Mouse (Mus musculus) neural tube, embryonic 13.5 days (tissue): ENCODE data around the gene Nbl1. TPM values are rescaled to one million over a fixed set of nuclear protein-coding genes. Genes with fewer than 3 reads are reported as not detected.
A peak's percentile ranks its signal among the peaks of the same experiment; 100 is the strongest.

Experiments used
- ATAC-seq: fragments of 200-750 bp; cut with Nextera tagmentation; 2 replicates; pipeline ENCODE4 v1.8.0; 2017; ENCODE audit warnings: low read depth, mild to moderate bottlenecking, moderate TSS enrichment, moderate library complexity
- H3K27ac ChIP-seq: fragments of 300-500 bp; sonication (generic); replicated peaks from 2 replicates; pipeline ENCODE4 v1.5.1; 2015; ENCODE audit warnings: moderate library complexity, mild to moderate bottlenecking, inconsistent platforms
- H3K27me3 ChIP-seq: fragments of 300-500 bp; sonication (generic); 2 replicates; pipeline ENCODE4 v1.6.1; 2015; ENCODE audit warnings: mild to moderate bottlenecking, inconsistent platforms
- H3K36me3 ChIP-seq: fragments of 300-500 bp; sonication (generic); 2 replicates; pipeline ENCODE4 v1.6.1; 2015; ENCODE audit warnings: mild to moderate bottlenecking, inconsistent platforms
- H3K4me1 ChIP-seq: fragments of 300-500 bp; sonication (generic); replicated peaks from 2 replicates; pipeline ENCODE4 v1.6.1; 2015; ENCODE audit warnings: inconsistent platforms
- H3K4me2 ChIP-seq: fragments of 300-500 bp; sonication (generic); 2 replicates; pipeline ENCODE4 v1.6.1; 2015; ENCODE audit warnings: inconsistent platforms, mild to moderate bottlenecking, moderate library complexity
- H3K4me3 ChIP-seq: fragments of 300-500 bp; sonication (generic); 2 replicates; pipeline ENCODE4 v1.5.1; 2015; ENCODE audit warnings: mild to moderate bottlenecking, inconsistent platforms
- H3K9ac ChIP-seq: fragments of 300-500 bp; sonication (generic); 2 replicates; pipeline ENCODE4 v1.6.1; 2015; ENCODE audit warnings: moderate library complexity, mild to moderate bottlenecking, inconsistent platforms
- H3K9me3 ChIP-seq: fragments of 300-500 bp; sonication (generic); 2 replicates; pipeline ENCODE4 v1.6.1; 2016; ENCODE audit warnings: inconsistent platforms
- WGBS: fragments of 180-500 bp; shearing (Covaris S2); methylation state at CpG from one replicate; pipeline ENCODE4 v1.1.7; 2015; 5-methylcytosine and 5-hydroxymethylcytosine counted together
- polyA plus RNA-seq: library from polyadenylated mRNA; unstranded; fragments of >200 nt; fragmentation: Nextera tagmentation; extraction: Ambion mirVana; gene quantifications from 2 replicates; pipeline ENCODE4 v1.2.1, GENCODE M21; 2015

The Nbl1 gene
- polyA plus RNA-seq, 1 experiment from 2014 or later = 59.7 TPM

DNA sequence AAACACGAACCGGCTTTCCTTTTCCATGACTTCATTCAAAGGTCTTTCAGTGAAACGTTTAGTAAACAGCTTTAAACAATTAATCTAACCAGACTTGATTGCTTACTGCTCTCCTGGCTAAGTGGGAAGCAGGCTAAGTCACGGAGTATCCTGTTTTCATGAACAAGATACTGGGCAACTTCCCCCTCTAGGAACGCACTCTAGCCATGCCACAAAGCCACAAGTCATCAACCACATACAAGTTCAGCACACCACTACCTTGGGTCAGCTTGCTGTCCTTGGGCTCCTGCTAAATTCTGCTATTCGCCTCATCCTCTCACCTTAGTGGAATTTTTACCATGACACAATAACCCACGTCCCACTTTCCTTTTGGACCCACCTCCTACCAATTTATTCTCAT, 28.2 kb upstream of the Nbl1 start:
- Histone ChIP-seq H3K27me3 (no peaks in the 10 kb centered on the region), H3K9ac (no peak overlapping the region), H3K27ac (no peak overlapping the region), H3K4me2 (no peak overlapping the region), H3K4me3 (no peak overlapping the region), H3K9me3 (no peaks in the 10 kb centered on the region), H3K4me1 (peaks cover 9% of the 10 kb centered on the region), H3K36me3 (no peaks in the 10 kb centered on the region)
- no peak for ATAC-seq
- WGBS = 79% methylated on average over 7 of the region's 7 CpGs

DNA sequence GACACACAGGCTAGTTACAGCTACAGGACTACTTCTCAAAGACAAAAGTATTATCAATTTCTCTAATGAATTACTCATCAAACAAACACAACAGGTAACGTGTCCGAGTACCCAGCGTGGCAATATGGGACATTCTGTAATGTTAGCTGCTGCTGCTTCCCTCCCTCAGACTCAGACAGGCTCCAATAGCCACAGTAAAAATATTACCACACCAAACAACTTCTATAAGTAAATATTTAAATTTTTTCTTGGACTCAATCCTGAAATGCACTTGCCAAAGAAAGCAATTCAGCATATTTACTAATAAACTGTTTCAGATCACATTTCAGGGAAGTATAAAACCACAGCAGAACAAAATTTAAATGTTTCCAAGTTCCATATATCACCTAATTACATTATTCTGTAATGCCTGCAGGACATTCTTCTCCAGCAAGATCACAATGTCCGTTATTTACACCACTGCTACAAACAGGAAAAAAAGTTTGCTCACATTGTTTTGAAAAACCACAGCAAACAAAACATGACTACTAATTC, 27.6 kb upstream of the Nbl1 start:
- Histone ChIP-seq H3K9me3 (no peaks in the 10 kb centered on the region), H3K27me3 (no peaks in the 10 kb centered on the region), H3K27ac (no peak overlapping the region), H3K9ac (no peak overlapping the region), H3K36me3 (no peaks in the 10 kb centered on the region), H3K4me1 (peaks cover 9% of the 10 kb centered on the region), H3K4me2 (no peak overlapping the region), H3K4me3 (no peak overlapping the region)
- WGBS = 88% methylated on average over 4 of the region's 4 CpGs
- no peak for ATAC-seq

DNA sequence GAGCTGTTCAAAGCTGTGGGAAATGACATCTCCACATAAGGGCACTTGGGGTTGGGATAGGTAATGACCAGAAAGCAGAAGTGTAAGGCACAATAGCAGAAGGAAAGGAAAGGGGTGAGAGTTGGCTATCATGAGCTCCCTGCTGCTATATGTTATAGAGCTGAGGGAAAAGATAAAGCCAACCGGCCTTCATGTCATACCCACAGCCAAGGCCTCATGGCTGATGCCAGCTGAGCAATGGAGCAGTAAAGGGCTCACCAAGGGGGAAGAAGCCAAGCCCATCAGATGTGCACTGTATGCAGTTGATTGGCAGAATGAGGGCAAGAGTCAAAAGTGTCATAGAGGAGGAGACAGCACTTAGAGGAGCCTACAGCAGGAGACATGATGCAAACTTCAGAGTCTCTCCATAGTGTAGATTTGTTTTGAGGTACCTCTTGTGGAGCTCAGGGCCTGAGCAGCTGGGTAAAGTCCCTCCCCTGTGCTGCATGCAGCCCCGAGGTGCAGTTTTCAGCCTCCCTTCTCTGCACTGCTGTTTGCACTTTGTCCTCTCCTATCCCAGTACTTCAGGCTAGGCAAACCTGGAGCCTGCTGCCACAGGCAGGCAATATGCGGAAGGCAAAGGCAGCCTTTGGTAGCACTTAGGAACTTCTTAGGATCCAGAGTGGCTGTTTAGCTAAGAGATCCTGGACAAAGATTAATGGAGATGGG, 23.7 kb upstream of the Nbl1 start:
- WGBS = 84% methylated on average over 3 of the region's 3 CpGs
- no peaks in the 10 kb centered on the region for H3K27me3 ChIP-seq
- no peaks in the 10 kb centered on the region for H3K9me3 ChIP-seq
- no peak overlapping the region for H3K4me3 ChIP-seq
- H3K27ac ChIP-seq = no peak overlapping the region
- H3K36me3 ChIP-seq = no peaks in the 10 kb centered on the region
- H3K4me2 ChIP-seq = no peak overlapping the region
- H3K4me1 ChIP-seq = peaks cover 20% of the 10 kb centered on the region
- H3K9ac ChIP-seq = no peak overlapping the region
- ATAC-seq = no peak

DNA sequence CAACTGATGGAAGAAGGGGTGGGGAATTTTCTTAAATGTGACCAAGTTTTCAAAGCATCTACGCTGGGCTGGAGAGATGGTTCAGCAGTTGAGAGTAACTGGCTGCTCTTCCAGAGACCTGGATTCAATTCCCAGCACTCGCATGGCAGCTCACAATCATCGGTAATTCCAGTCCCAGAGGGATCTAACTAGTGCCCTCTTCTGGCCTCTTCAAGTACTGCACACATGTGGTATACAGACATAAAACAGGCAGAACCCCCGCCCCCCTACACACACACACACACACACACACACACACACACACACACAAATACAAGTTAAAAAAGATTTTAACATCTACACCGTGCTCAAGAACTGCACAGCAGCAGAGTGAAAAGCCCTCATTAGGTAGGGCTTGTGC, 22.9 kb upstream of the Nbl1 start:
- Histone ChIP-seq H3K9me3 (no peaks in the 10 kb centered on the region), H3K27ac (no peak overlapping the region)
- WGBS = 89% methylated on average over 5 of the region's 5 CpGs

DNA sequence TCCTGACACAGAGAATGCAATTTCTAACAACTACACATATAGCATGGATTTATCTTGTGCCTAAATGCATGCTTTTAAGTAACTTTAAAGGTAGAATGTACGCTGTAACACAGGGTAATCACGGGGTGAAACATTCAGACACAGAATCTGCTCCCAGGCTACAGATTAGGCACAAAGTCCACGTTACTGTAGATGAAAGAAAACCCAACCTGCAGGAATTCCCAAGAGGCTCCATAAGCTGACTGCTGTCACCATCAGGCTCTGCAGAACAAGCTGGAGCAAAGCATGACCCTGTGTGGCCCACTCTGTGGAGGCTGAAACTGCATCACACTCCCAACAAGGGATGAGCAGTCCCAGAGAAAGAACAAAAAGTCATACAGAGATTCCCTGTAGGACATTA, 19.7 kb upstream of the Nbl1 start:
- ATAC-seq = no peak
- Histone ChIP-seq H3K4me3 (no peak overlapping the region), H3K27ac (no peak overlapping the region), H3K9me3 (no peaks in the 10 kb centered on the region), H3K27me3 (no peaks in the 10 kb centered on the region), H3K4me2 (no peak overlapping the region), H3K9ac (no peak overlapping the region), H3K4me1 (peaks cover 22% of the 10 kb centered on the region), H3K36me3 (no peaks in the 10 kb centered on the region)
- WGBS = 71% methylated on average over 3 of the region's 3 CpGs

More for the DNA sequence above, 22.9 kb upstream of the Nbl1 start:
- ATAC-seq = no peak
- no peak overlapping the region for H3K4me2 ChIP-seq
- H3K4me1 ChIP-seq = peaks cover 26% of the 10 kb centered on the region
- H3K27me3 ChIP-seq = no peaks in the 10 kb centered on the region
- H3K36me3 ChIP-seq = no peaks in the 10 kb centered on the region
- H3K9ac ChIP-seq = no peak overlapping the region
- no peak overlapping the region for H3K4me3 ChIP-seq

DNA sequence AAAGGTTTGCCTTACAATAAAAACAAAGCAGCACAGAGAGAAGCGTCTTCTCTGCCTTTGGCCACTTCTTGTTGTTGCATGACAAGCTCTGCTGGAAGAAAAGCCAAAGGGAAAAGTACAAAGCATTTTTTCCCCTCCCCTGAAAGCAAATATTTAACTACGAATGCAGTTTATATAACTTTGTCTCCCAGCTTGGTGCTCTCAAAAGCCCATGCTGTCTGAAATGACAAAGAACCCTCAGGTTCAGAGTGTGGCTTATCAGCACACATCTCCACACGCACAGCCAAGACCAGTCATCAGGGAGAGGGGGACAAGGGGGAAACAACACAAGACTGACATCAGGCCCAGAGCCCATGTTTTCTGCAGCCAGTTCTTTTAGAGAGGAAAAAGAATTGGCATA, 18.6 kb upstream of the Nbl1 start:
- Histone ChIP-seq H3K4me3 (no peak overlapping the region), H3K36me3 (no peaks in the 10 kb centered on the region), H3K9me3 (no peaks in the 10 kb centered on the region), H3K4me2 (no peak overlapping the region), H3K27ac (no peak overlapping the region), H3K4me1 (peaks cover 18% of the 10 kb centered on the region), H3K9ac (no peak overlapping the region), H3K27me3 (no peaks in the 10 kb centered on the region)
- no peak for ATAC-seq
- 66% methylated on average over 3 of the region's 3 CpGs for WGBS

DNA sequence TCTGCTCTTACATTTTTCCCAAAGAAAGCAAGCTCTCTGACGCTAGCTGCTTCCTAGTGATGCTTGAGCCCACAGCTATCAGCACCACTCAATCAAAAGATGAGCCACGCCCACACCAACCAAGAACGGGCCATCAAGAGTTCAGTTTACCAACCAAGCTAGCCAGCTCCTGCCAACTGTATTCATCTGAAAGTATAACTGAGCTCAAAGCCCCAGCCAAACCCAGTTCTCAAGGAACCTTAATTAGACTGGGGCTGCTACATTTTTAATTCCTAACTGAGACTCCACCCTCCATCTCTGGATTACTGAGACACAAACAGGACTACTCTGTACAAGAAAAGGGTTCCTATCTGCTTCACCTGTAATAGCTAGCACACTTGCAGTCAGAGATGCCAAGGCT, 18.1 kb upstream of the Nbl1 start:
- no peak overlapping the region for H3K9ac ChIP-seq
- H3K4me3 ChIP-seq = no peak overlapping the region
- H3K4me1 ChIP-seq = peaks cover 17% of the 10 kb centered on the region
- H3K27me3 ChIP-seq = no peaks in the 10 kb centered on the region
- no peak overlapping the region for H3K27ac ChIP-seq
- WGBS = 73% methylated on average over 3 of the region's 3 CpGs
- H3K9me3 ChIP-seq = no peaks in the 10 kb centered on the region
- no peak overlapping the region for H3K4me2 ChIP-seq
- no peak for ATAC-seq
- no peaks in the 10 kb centered on the region for H3K36me3 ChIP-seq

DNA sequence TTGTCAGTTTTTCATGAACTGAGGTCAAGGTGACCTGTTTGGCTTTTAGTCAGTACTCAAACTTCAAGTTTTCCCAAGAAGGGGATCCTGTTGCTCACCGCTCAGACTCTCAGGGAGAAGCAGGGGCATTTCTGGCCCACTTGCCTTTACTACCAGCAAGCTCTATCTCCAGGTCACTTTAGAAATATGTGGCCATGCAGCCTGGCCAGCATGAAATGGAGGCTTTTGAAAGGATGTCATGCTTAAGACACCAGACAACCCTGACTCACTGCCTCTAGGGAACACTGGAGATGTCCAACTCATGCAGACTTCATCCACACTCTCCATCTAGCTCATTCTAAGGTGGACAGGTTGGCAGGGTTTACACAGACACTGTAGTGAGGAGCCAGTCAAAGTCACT, 12.7 kb upstream of the Nbl1 start:
- Histone ChIP-seq H3K27me3 (no peaks in the 10 kb centered on the region), H3K4me1 (peaks cover 38% of the 10 kb centered on the region), H3K9ac (no peak overlapping the region), H3K4me3 (no peak overlapping the region), H3K27ac (peak overlapping the region; percentile 19; the same call in 1 of the 2 replicates), H3K4me2 (no peak overlapping the region), H3K9me3 (no peaks in the 10 kb centered on the region), H3K36me3 (peaks cover 24% of the 10 kb centered on the region)
- WGBS = 100% methylated on average over 1 of the region's 1 CpGs
- no peak for ATAC-seq

DNA sequence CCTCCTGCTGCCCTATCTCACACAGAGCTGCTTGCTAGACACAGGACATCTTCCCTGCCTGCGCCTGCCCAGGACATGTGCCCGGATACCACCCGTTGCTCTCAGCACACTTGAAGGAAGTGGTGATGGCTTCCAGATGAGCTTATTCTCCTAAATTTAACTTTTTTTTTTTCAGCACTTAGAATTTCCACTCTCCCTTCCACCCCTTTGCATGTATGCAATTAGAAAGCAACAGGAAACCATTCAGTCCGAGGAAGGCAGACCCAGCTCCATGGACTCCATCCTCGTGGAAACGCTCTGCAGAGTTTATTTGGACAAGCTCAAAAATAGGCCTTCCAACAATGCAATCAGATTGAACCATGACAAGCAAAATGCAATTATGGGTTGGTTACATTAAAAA, 8.8 kb upstream of the Nbl1 start:
- no peak overlapping the region for H3K4me3 ChIP-seq
- H3K9me3 ChIP-seq = no peaks in the 10 kb centered on the region
- peak overlapping the region; percentile 33; the same call in 1 of the 2 replicates for H3K27ac ChIP-seq
- peaks cover 38% of the 10 kb centered on the region for H3K4me1 ChIP-seq
- no peak for ATAC-seq
- no peak overlapping the region for H3K9ac ChIP-seq
- H3K27me3 ChIP-seq = no peaks in the 10 kb centered on the region
- WGBS = 82% methylated on average over 6 of the region's 6 CpGs
- no peak overlapping the region for H3K4me2 ChIP-seq
- H3K36me3 ChIP-seq = peaks cover 24% of the 10 kb centered on the region

DNA sequence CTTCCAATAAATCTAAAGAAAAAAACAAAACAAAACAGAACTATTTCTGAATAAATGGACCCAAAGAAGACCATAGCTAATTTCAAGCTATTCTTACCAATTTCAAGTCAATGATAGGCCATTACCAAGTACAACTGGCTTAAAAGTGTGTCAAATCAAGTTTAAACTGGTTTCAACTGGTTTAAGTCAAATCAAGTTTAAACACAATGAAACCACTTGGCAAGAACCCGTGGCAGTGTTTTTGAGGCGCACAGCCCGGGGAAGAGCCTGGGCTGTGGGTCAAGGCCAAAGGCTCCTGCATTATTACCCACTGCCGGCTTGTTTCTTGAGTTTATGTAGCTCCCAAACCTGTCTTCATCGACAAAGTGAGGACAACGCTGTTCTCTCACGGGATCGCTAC, 7.5 kb upstream of the Nbl1 start:
- Histone ChIP-seq H3K9ac (no peak overlapping the region), H3K27ac (no peak overlapping the region), H3K9me3 (no peaks in the 10 kb centered on the region), H3K4me2 (no peak overlapping the region), H3K4me3 (no peak overlapping the region), H3K27me3 (peaks cover under 1% of the 10 kb centered on the region; the same call in 1 of the 2 replicates), H3K4me1 (peaks cover 38% of the 10 kb centered on the region), H3K36me3 (peaks cover 24% of the 10 kb centered on the region)
- ATAC-seq = no peak
- WGBS = 87% methylated on average over 8 of the region's 8 CpGs

DNA sequence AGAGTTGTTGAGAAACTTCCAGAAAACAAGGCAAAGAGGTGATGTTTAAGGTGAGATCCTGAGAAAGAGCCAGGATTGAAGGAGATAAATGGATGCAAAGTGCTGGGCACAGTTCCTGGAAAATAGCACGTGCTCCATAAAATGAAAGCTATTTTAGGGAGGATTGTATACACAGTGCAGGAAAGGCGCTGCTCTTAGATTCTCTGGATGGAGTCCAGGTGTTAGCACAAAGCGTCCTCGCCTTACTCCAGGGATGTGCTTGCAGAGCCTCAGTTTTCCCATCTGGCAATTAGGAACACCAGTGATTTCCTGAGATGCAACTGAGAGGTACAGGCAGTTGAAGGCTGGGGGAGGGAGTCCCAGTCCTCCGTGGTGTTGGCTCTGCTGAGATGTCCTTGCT, 3.4 kb upstream of the Nbl1 start:
- no peaks in the 10 kb centered on the region; the same call in 1 of the 2 replicates for H3K9me3 ChIP-seq
- H3K4me2 ChIP-seq = no peak overlapping the region
- no peak overlapping the region for H3K9ac ChIP-seq
- peaks cover 40% of the 10 kb centered on the region for H3K27me3 ChIP-seq
- no peak overlapping the region for H3K27ac ChIP-seq
- no peak overlapping the region for H3K4me3 ChIP-seq
- no peaks in the 10 kb centered on the region for H3K36me3 ChIP-seq
- 76% methylated on average over 5 of the region's 5 CpGs for WGBS
- H3K4me1 ChIP-seq = peaks cover 27% of the 10 kb centered on the region
- ATAC-seq = no peak

DNA sequence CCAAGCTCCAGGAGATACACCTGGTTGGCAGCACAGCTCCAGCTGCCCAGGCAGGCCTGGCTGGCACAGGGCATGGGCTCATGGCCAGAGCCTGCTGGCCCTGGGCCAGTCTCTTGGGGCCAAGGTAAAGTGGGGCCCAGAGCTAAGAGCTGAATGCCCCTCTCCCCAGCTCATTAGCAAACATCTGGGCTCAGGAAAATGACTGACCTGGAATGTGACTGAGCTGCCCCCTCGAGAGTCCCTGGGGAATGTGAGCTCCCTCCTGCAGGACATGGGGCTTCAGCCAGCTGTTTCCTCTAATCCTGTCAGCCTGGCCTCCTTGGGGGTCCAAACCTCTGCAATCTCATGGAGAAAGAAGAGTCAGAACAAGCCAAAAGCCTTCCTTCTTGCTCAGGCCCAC, 2.6 kb upstream of the Nbl1 start:
- no peak overlapping the region for H3K4me2 ChIP-seq
- peaks cover 48% of the 10 kb centered on the region for H3K27me3 ChIP-seq
- no peaks in the 10 kb centered on the region; the same call in 1 of the 2 replicates for H3K9me3 ChIP-seq
- WGBS = 50% methylated on average over 1 of the region's 1 CpGs
- H3K9ac ChIP-seq = no peak overlapping the region
- ATAC-seq = no peak
- H3K4me1 ChIP-seq = peaks cover 35% of the 10 kb centered on the region
- H3K36me3 ChIP-seq = no peaks in the 10 kb centered on the region
- no peak overlapping the region for H3K27ac ChIP-seq
- H3K4me3 ChIP-seq = no peak overlapping the region

DNA sequence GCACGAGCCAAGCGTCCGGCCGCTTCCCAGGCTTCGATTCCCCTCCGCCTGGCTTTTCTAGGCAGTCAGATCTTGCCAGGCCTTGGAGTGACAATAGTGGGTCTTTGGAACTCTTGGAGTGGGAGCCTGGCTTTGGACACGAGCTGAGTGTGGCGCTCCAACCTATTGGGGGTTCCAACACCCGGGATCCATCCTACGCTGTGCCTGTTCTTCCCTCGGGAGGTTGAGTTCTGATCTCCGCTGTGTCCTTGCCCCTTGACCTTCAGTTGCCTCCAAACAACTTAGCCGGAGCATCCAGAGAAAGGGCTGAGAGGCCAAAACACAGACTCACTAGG, 370 bp upstream of the Nbl1 start:
- Histone ChIP-seq H3K9me3 (no peaks in the 10 kb centered on the region; the same call in 1 of the 2 replicates), H3K36me3 (no peaks in the 10 kb centered on the region), H3K27ac (peak overlapping the region; percentile 85; the same call in 1 of the 2 replicates), H3K4me1 (peaks cover 45% of the 10 kb centered on the region), H3K9ac (peak overlapping the region; percentile 81), H3K4me2 (peak overlapping the region; percentile 92), H3K27me3 (peaks cover 62% of the 10 kb centered on the region), H3K4me3 (peak overlapping the region; percentile 64)
- WGBS = 18% methylated on average over 13 of the region's 13 CpGs
- no peak for ATAC-seq
